Mouse (Mus musculus) adrenal gland, postnatal 4 days (tissue): Measurements from ENCODE around the gene A630095N17Rik. TPM values are rescaled to one million over a fixed set of nuclear protein-coding genes. Genes with fewer than 3 reads are reported as not detected.
A peak's percentile ranks its signal among the peaks of the same experiment; 100 is the strongest.

Experiments
- DNase-seq, 2 experiments: peaks; one replicate each; pipeline ENCODE4 v3.0.0; 2021 to 2022; ENCODE audit warnings: low spot score in 2 of 2, mixed read lengths in 2 of 2
- total RNA-seq, 2 experiments: library from RNA; stranded (reverse); gene quantifications; 2 replicates each; pipeline ENCODE4 v1.2.3; 2021

A630095N17Rik gene
- total RNA-seq, 2 experiments from 2014 or later = not detected

GRCm38 (mm10) chr1:75215785-75216184, 16.1 kb downstream of the A630095N17Rik start:
- no peak for DNase-seq

- DNase-seq = no peak
These were observed 17.0 kb downstream of the A630095N17Rik start for GRCm38 (mm10) chr1:75214886-75215285.

GRCm38 (mm10) chr1:75214442-75214841, 17.5 kb downstream of the A630095N17Rik start:
- DNase-seq = no peak

GRCm38 (mm10) chr1:75213096-75213495, 18.8 kb downstream of the A630095N17Rik start:
- DNase-seq = no peak

DNA sequence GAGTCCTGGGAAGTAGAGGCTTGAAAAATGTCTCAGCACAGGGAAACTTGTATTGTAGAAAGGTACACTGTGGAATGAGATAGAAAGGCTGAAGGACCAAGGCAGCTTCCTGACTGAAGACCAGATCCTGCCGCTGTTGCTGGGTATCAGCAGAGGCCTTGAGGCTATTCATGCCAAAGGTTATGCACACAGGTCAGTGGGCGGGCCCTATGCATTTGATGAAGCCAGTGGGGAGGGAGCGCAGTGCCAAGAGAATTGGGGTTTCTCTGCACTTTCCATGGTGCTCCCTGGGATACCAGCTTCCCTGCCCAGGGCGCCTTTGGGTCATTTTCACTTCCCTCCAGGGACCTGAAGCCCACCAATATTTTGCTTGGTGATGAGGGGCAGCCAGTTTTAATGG, 19.4 kb downstream of the A630095N17Rik start:
- DNase-seq = no peak

DNA sequence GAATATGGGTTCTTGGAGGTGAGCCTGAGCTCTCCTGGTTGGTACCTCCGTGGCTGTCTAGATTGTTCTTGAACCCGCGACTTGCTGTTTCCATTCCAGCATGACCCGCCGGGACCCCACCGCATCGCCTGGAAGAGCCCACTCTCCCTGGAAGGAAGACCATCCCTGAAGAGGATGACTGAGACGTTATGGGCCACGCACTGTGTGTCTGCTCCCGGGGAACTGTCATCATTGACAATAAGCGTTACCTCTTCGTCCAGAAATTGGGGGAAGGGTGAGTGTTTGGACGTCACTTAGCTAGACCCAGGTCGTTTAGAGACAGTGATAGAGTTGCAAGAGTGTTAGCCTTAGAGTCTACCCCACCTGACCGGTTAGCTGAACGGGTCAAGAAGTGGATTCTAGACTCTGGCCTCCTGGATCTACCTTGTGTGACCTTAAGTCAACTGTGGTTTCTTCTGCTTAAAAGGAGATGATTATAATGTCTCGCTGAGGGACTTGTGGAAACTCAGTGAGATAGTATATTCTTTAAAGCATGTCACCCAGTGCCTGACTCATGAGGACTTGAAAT, 20.7 kb downstream of the A630095N17Rik start:
- no peak for DNase-seq

- peak; percentile 89 to 91 for DNase-seq
These were observed 21.5 kb downstream of the A630095N17Rik start, which contains the start of the genes Glb1l and Stk16 for GRCm38 (mm10) chr1:75210136-75211087. Gene Glb1l, minus strand, starts transcription at chr1:75210813. Gene Stk16, plus strand, starts transcription at chr1:75210838.

DNA sequence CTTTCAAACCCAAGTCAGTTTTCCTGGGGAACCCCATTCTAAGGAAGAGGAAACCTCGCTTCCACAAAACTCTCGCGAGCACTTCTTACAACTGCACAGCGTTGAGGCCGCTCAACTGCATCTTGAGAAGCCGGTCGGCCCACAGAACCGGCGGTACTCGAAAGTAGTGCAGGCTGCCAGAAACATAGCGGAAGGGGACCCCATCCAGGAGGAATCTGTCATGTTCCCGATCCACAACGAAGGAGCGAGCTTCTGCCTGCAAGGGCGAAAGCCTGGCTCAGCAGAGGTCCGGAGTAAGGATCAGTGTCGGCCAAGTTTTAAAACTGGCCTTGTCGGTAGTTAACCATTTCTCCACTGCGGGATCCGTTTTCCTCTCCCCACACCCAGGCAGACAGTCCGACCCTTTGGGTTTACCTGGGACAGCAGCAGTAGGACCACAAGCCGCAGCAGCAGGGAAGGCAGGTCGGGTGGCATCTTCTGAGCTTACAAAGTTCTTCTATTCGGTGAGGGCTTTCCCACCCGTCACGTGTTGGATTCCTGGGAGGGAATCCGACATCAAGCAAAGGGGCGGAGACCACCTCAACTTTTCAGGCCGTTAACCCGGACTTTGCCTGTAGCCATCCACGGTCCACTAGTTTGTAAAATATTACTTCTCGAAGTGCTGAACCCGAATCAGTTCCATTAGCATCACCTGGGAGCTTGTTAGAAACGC, 22.8 kb downstream of the A630095N17Rik start:
- DNase-seq = no peak

- no peak for DNase-seq
These were observed 30.7 kb downstream of the A630095N17Rik start for GRCm38 (mm10) chr1:75201236-75201635.

DNA sequence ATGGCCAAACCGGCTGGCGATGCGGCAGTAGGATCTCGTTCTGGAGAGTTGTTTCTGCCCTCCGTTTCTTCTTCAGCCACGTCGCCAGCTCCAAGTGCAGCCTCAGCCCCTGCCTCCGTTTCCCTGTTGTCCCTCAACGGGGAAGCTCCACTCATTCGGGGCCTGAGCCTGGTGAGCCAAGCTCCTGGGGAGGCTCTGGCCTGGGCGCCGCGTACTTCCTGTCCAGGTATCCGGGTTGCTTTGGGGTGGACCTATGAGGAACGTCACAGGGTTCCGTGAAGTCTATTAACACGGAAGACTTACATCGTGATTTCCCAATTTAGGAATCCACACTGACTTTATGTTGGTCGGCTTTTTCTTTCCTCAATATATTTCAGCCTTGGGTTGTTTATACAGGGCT, 39.5 kb downstream of the A630095N17Rik start:
- DNase-seq = no peak

DNA sequence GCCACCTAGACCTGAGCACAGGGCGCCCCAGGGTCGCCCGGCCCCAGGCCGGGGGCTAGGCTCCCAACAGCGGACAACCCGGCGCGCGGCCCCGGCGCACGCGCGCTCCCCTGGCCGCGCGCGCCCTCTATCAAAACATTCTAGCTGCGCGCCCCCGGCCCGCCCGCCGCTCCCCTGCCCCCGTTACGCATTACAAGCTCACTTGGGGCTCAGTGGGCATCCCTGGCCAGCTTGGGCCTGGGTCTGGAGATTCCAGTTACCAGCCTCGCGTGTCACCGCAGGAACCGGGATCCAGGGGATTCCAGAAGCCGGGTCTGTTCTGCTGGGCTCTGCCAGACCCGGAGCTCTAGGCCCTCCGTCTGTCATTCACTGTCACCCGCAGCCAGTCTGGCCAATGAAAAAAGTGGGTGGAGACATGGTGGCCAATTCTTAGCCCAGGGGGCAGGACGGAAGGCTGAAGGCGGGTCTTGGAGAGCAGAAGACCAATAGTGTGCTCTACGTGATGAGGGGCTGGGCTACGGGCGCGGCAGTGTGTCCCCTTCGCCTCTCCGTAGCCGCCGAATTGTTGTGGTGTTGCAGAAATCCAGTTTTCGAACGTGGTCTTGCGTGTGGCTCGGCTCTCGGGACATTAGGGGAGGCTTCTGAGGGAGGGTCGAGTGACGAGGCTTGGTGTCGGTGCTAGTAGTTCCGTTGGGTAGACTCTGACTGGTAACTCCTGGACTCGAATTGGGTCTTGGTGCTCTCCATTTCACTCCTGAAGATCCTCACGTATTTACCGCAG, 40.1 kb downstream of the A630095N17Rik start, which contains the start of the genes Ankzf1 and Atg9a:
TSS of gene Ankzf1 (plus strand) at position 530 of the 781 bp plus-strand sequence.
TSS of gene Atg9a (minus strand) at position 575 of the 781 bp plus-strand sequence.
- DNase-seq = peak; percentile 65 to 93

DNA sequence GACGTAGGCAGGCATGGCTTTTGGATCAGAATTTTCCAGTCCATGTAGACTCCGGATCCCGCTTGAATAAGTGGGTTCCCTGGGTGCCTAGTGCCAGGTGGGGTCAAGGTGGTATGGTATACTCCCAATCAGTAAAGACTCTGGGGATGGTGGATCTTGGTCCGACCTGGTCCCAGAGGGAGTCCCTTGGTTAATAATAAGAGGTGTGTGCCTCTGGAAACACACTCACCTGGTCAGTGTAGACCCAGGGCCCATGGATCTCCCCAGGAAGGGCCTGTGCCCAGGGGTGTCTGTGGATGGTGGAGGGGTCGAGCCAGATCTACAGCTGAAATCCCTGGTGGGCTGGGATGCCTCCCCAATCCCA, 40.7 kb downstream of the A630095N17Rik start:
- DNase-seq = no peak

- no peak for DNase-seq
These were observed 41.3 kb downstream of the A630095N17Rik start for GRCm38 (mm10) chr1:75190577-75190976.

DNA sequence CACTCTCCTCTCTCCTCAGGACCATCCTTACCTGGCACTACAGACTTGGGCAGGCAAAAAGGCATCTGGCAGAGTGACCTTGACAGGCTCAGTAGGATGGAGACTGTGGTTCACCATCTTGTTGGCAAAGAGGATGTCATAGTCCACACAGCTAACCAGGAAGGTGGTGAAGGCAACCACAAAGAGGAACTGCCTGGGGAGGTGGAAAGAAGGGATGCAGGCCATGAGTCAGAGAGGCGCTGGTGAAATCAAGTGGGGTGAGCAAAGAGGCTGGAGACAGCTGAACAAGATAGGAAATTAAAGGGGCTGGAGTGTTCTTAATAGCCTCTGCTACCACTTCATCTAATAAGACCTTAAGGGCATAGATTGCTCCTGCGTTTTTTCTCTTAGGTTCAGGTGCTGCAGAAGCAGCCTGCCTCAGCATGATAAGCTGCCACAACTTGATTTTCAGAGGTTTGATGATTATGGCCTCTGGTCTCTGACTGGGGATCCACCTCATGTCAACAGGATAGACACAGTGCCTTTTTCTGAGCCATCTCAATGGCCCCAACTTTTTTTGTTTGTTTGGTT, 43.9 kb downstream of the A630095N17Rik start:
- no peak for DNase-seq

- DNase-seq = no peak
These were observed 44.8 kb downstream of the A630095N17Rik start for GRCm38 (mm10) chr1:75187126-75187525.

DNA sequence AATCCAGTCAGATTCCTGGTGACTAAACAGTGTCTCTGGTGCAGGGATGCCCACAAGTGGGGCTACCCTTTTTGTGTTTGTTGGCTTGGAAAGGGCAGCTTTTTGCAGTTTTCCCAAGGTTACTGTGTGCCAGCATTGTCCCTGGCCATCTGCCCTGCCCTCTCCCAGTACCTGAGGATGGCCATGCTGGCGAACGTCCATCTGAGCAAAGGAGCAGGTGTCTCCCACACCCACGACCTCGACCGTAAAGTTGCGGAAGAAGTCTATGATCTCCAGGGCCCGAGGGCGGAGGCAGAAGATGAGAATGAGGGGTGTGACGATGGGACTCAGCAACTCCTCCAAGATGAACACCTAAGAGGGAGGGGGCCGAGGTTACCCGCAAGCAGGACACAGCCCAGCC, 46.4 kb downstream of the A630095N17Rik start:
- no peak for DNase-seq

GRCm38 (mm10) chr1:75182160-75182559, 49.7 kb downstream of the A630095N17Rik start:
- DNase-seq = no peak

- DNase-seq = no peak
These were observed 50.5 kb downstream of the A630095N17Rik start for GRCm38 (mm10) chr1:75181377-75181870.

- no peak for DNase-seq
These were observed 51.2 kb downstream of the A630095N17Rik start for GRCm38 (mm10) chr1:75180741-75181140.

DNA sequence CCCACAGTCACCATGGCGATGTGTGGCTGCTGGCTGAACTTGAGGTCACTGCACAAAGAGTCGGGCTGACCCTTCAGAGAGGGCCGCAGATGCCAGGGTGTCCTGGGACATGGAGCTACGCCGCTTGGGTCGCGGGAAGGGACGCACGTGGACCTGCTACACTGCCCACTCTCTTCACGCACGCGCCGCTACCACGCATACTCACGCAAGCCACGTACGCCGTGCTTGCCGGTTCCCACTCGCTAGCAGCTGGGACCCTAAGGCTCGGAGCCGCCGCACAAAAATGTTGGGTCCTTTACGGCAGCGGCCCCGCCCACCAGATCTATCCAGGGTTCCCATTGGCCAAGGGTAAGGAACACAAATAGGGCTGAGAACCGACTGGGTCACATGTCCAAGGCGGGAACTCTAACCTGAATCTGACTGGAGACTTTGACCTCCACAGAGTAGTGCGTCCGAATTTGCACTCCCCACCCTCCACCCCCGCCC, 51.8 kb downstream of the A630095N17Rik start, which contains the start of gene Abcb6:
TSS of gene Abcb6 (minus strand) at position 288 of the 486 bp plus-strand sequence.
- peak; percentile 52 to 80 for DNase-seq
